Mouse (Mus musculus) CH12.LX (cell line): ENCODE data around the gene Sstr2. TPM values are rescaled to one million over a fixed set of nuclear protein-coding genes. Genes with fewer than 3 reads are reported as not detected.

Experiments
- DNase-seq: peaks from one replicate; pipeline ENCODE4 v3.0.0-alpha.2; 2013; ENCODE audit errors: extremely low read depth
- H3K27ac ChIP-seq: 2 replicates; pipeline ENCODE4 v1.5.1; 2012; ENCODE audit warnings: low read depth, mild to moderate bottlenecking, control low read depth, moderate library complexity; ENCODE audit not compliant: insufficient read depth
- H3K27me3 ChIP-seq: replicated peaks from 2 replicates; pipeline ENCODE3; 2012; ENCODE audit warnings: inconsistent platforms
- H3K36me3 ChIP-seq, 2 experiments: replicated peaks in 1 of 2; 2 replicates each; pipeline versions ENCODE3 to v1.6.1; 2012; ENCODE audit warnings: inconsistent platforms in 1 of 2, low read length in 1 of 2, mild to moderate bottlenecking in 1 of 2, mixed read lengths in 1 of 2, moderate library complexity in 1 of 2; ENCODE audit not compliant: control insufficient read depth in 1 of 2, insufficient read depth in 1 of 2
- H3K4me1 ChIP-seq, 2 experiments: 2 replicates each; pipeline ENCODE4 v1.6.1; 2012; ENCODE audit warnings: inconsistent platforms in 1 of 2, moderate library complexity in 1 of 2; ENCODE audit not compliant: insufficient read depth in 2 of 2, control insufficient read depth in 1 of 2
- H3K4me2 ChIP-seq: 2 replicates; pipeline ENCODE4 v1.6.1; 2012; ENCODE audit warnings: low read depth, mild to moderate bottlenecking, control low read depth; ENCODE audit not compliant: poor library complexity, insufficient read depth, severe bottlenecking
- H3K4me3 ChIP-seq, 3 experiments: fragments of 150-350 bp in 1 of 3; sonication (generic) in 1 of 3; replicated peaks in 1 of 3; 2 replicates each; pipeline versions ENCODE3 to v1.5.1; 2011 to 2012; ENCODE audit warnings: low read depth in 2 of 3, low read length in 2 of 3, mild to moderate bottlenecking in 2 of 3, moderate library complexity in 2 of 3, control low read depth in 1 of 3, improper control_type of control experiment in 1 of 3, inconsistent platforms in 1 of 3, mixed read lengths in 1 of 3; ENCODE audit not compliant: poor library complexity in 1 of 3
- H3K79me2 ChIP-seq: replicated peaks from 2 replicates; pipeline ENCODE4 v1.6.1; 2012; ENCODE audit warnings: mild to moderate bottlenecking, moderate library complexity; ENCODE audit not compliant: control insufficient read depth, poor library complexity, insufficient read depth, severe bottlenecking; ENCODE audit errors: extremely low read depth
- H3K9ac ChIP-seq: 2 replicates; pipeline ENCODE4 v1.6.1; 2012; ENCODE audit warnings: low read depth, mild to moderate bottlenecking, control low read depth, moderate library complexity; ENCODE audit not compliant: insufficient read depth
- H3K9me3 ChIP-seq: replicated peaks from 2 replicates; pipeline ENCODE3; 2012; ENCODE audit warnings: low read length, inconsistent platforms, mixed read lengths
- BHLHE40 ChIP-seq: IDR thresholded peaks from 2 replicates; pipeline ENCODE4 v1.6.1; 2011; ENCODE audit warnings: mild to moderate bottlenecking, low read depth, low read length, improper control_type of control experiment
- CHD1 ChIP-seq: IDR thresholded peaks from 2 replicates; pipeline ENCODE4 v1.6.1; 2012; ENCODE audit warnings: low read depth, low read length, improper control_type of control experiment, inconsistent platforms
- CHD2 ChIP-seq: IDR thresholded peaks from 2 replicates; pipeline ENCODE4 v1.6.1; 2011; ENCODE audit warnings: low read length, improper control_type of control experiment
- EP300 ChIP-seq: IDR thresholded peaks from 2 replicates; pipeline ENCODE4 v1.6.1; 2011; ENCODE audit warnings: low read length, improper control_type of control experiment
- GABPA ChIP-seq: IDR thresholded peaks from 2 replicates; pipeline ENCODE4 v1.6.1; 2012; ENCODE audit warnings: low read depth, low read length, improper control_type of control experiment, inconsistent platforms; ENCODE audit not compliant: insufficient replicate concordance
- JUN ChIP-seq: IDR thresholded peaks from 2 replicates; pipeline ENCODE4 v1.6.1; 2011; ENCODE audit warnings: low read depth, mild to moderate bottlenecking, low read length, improper control_type of control experiment, moderate library complexity; ENCODE audit not compliant: insufficient read depth
- KAT2A ChIP-seq: IDR thresholded peaks from 2 replicates; pipeline ENCODE4 v1.6.1; 2012; ENCODE audit warnings: low read length, improper control_type of control experiment, inconsistent platforms; ENCODE audit not compliant: insufficient replicate concordance
- MAFK ChIP-seq: IDR thresholded peaks from 2 replicates; pipeline ENCODE4 v1.6.1; 2011; ENCODE audit warnings: low read length, improper control_type of control experiment; ENCODE audit not compliant: insufficient replicate concordance
- MAX ChIP-seq: IDR thresholded peaks from 2 replicates; pipeline ENCODE4 v1.6.1; 2011; ENCODE audit warnings: low read length, improper control_type of control experiment
- MAZ ChIP-seq: IDR thresholded peaks from 2 replicates; pipeline ENCODE4 v1.6.1; 2012; ENCODE audit warnings: low read depth, mild to moderate bottlenecking, inconsistent platforms, low read length, improper control_type of control experiment, moderate library complexity
- MXI1 ChIP-seq: IDR thresholded peaks from 2 replicates; pipeline ENCODE4 v1.6.1; 2011; ENCODE audit warnings: mild to moderate bottlenecking, low read depth, low read length, improper control_type of control experiment
- NELFE ChIP-seq: IDR thresholded peaks from 2 replicates; pipeline ENCODE4 v1.6.1; 2011; ENCODE audit warnings: low read depth, low read length, improper control_type of control experiment
- NRF1 ChIP-seq: IDR thresholded peaks from 2 replicates; pipeline ENCODE4 v1.6.1; 2014; ENCODE audit warnings: low read depth, mild to moderate bottlenecking, inconsistent platforms, low read length, improper control_type of control experiment, moderate library complexity
- PAX5 ChIP-seq: IDR thresholded peaks from 2 replicates; pipeline ENCODE4 v1.6.1; 2012; ENCODE audit warnings: low read length, inconsistent platforms, mixed read lengths
- POLR2A ChIP-seq: IDR thresholded peaks from 2 replicates; pipeline ENCODE4 v1.6.1; 2011; ENCODE audit warnings: low read depth, mild to moderate bottlenecking, improper control_type of control experiment, low read length
- SIN3A ChIP-seq: IDR thresholded peaks from 2 replicates; pipeline ENCODE4 v1.6.1; 2012; ENCODE audit warnings: low read length, improper control_type of control experiment, inconsistent platforms
- SMC3 ChIP-seq: IDR thresholded peaks from 2 replicates; pipeline ENCODE4 v1.6.1; 2011; ENCODE audit warnings: low read depth, low read length, improper control_type of control experiment
- UBTF ChIP-seq: IDR thresholded peaks from 2 replicates; pipeline ENCODE4 v1.6.1; 2012; ENCODE audit warnings: low read depth, mild to moderate bottlenecking, inconsistent platforms, low read length, improper control_type of control experiment, moderate library complexity
- USF1 ChIP-seq: IDR thresholded peaks from 2 replicates; pipeline ENCODE4 v1.6.1; 2014; ENCODE audit warnings: low read depth, mild to moderate bottlenecking, inconsistent platforms, low read length, improper control_type of control experiment
- USF2 ChIP-seq: conservative IDR thresholded peaks from 2 replicates; pipeline ENCODE4 v1.6.1; 2011; ENCODE audit warnings: low read depth, low read length, improper control_type of control experiment
- ZC3H11A ChIP-seq: IDR thresholded peaks from 2 replicates; pipeline ENCODE4 v1.6.1; 2012; ENCODE audit warnings: low read depth, mild to moderate bottlenecking, inconsistent platforms, low read length, improper control_type of control experiment
- ZNF384 ChIP-seq: IDR thresholded peaks from 2 replicates; pipeline ENCODE4 v1.6.1; 2012; ENCODE audit warnings: low read depth, low read length, improper control_type of control experiment, inconsistent platforms
- dilution Hi-C: fragments of 300-500 bp; cut with MboI; formaldehyde crosslinking; loops from 2 replicates; pipeline ENCODE4 v1.14.3; 2020; ENCODE audit warnings: low sequenced_read_pairs; ENCODE audit not compliant: extremely low pct_unique_long_range_greater_than_20kb, extremely low pct_ligation_motif_present
- in situ Hi-C: fragments of 300-500 bp; cut with MboI; formaldehyde crosslinking; loops from 3 replicates; pipeline ENCODE4 v1.14.3; 2019; ENCODE audit warnings: low sequenced_read_pairs, low pct_ligation_motif_present, low pct_unique_long_range_greater_than_20kb, mixed read lengths
- polyA plus RNA-seq: library from polyadenylated mRNA; unstranded; fragments of >175 nt; gene quantifications from 2 replicates; pipeline ENCODE4 v1.2.1, GENCODE M21; 2012; ENCODE audit warnings: low read depth; ENCODE audit not compliant: insufficient read length
- total RNA-seq, 2 experiments: library from RNA; depleted of rRNA; stranded (reverse); fragments of 300-350 nt in 1 of 2; fragments of >200 nt in 1 of 2; gene quantifications; 2 replicates each; pipeline ENCODE4 v1.2.3; 2012 to 2014

Sstr2 gene
- total and polyA plus RNA-seq, 3 experiments = not detected

GRCm38 (mm10) chr11:113668857-113669256 lies 49.7 kb downstream of the Sstr2 start:
- Histone ChIP-seq H3K9ac (no peak overlapping the region), H3K9me3 (no peaks in the 10 kb centered on the region), H3K27me3 (no peaks in the 10 kb centered on the region), H3K4me1 (peaks cover 0 to 26% of the 10 kb centered on the region in 2 experiments; a peak in 2 of 4 replicates), H3K4me2 (no peak overlapping the region), H3K4me3 (no peak overlapping the region), H3K36me3 (peaks cover 60 to 89% of the 10 kb centered on the region in 2 experiments), H3K79me2 (peaks cover 37% of the 10 kb centered on the region), H3K27ac (no peak overlapping the region)
- TF ChIP-seq NELFE (no peak), JUN (no peak), MAFK (no peak), SMC3 (no peak), PAX5 (no peak), MAZ (no peak), USF1 (no peak), NRF1 (no peak)
- dilution Hi-C loops (no loop called here), in situ Hi-C loops (no loop called here)
- no peak for DNase-seq

GRCm38 (mm10) chr11:113669711-113670110 lies 50.6 kb downstream of the Sstr2 start:
- in situ Hi-C loops = no loop called here
- TF ChIP-seq SMC3 = no peak
- TF ChIP-seq ZC3H11A = no peak
- no peak for TF ChIP-seq EP300
- no peak for TF ChIP-seq CHD1
- Histone ChIP-seq H3K4me1 (peaks cover 0 to 17% of the 10 kb centered on the region in 2 experiments; a peak in 2 of 4 replicates), H3K9ac (no peak overlapping the region), H3K27me3 (no peaks in the 10 kb centered on the region), H3K27ac (no peak overlapping the region), H3K36me3 (peaks cover 58 to 89% of the 10 kb centered on the region in 2 experiments), H3K9me3 (no peaks in the 10 kb centered on the region), H3K4me3 (no peak overlapping the region), H3K4me2 (no peak overlapping the region), H3K79me2 (peaks cover 38% of the 10 kb centered on the region)
- no peak for DNase-seq
- dilution Hi-C loops = no loop called here

DNA sequence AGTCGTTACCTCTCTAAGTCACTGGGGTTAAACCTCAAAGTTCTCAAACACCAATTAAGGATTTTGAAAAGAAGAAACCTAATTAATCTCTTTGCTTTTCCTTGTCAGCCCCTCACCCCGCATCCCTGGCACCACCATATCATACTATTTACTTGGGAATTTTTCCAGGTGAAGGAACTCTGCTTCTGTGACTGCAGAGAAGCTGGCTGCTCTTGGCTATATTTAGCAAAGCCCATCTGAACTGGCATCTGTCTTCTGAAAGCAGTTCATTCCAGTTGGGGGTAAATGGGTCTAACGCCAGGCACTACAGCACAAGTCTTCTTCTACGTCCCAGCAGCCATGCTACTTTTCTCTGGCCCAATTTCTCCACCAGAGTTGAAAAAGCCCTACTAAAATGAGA lies 54.5 kb downstream of the Sstr2 start:
- Histone ChIP-seq H3K4me2 (no peak overlapping the region), H3K4me3 (no peak overlapping the region), H3K4me1 (peaks cover 12 to 23% of the 10 kb centered on the region in 2 experiments)

More for the DNA sequence above, 54.5 kb downstream of the Sstr2 start:
- dilution Hi-C loops = no loop called here
- TF ChIP-seq GABPA (no peak), USF2 (no peak), KAT2A (no peak), SIN3A (no peak), MAX (no peak), MXI1 (no peak), JUN (no peak), ZC3H11A (no peak), CHD2 (no peak), POLR2A (no peak), NRF1 (no peak), ZNF384 (no peak), BHLHE40 (no peak), MAZ (no peak), UBTF (no peak)
- Histone ChIP-seq H3K9ac (no peak overlapping the region), H3K27ac (no peak overlapping the region), H3K27me3 (no peaks in the 10 kb centered on the region), H3K79me2 (peaks cover 61% of the 10 kb centered on the region), H3K36me3 (peaks cover 47 to 90% of the 10 kb centered on the region in 2 experiments), H3K9me3 (no peaks in the 10 kb centered on the region)
- DNase-seq = no peak
- in situ Hi-C loops = no loop called here
